ENCODE assay signal across 14 mouse cellular contexts in genomic region chr11:98492959-98493358, GRCm38 (mm10). TPM values are rescaled to one million over a fixed set of nuclear protein-coding genes. Genes with fewer than 3 reads are reported as not detected.
DNase-seq lines count a peak whose midpoint lies in the region; ATAC-seq lines count a peak whose summit lies in the region.
"Had no signal": no experiment of that assay in that cellular context is flagged by ENCODE, and none has a peak within 500 bp of the region (broad histone marks: within the 10 kb centered on the region; RNA-seq: fewer than 3 reads in every experiment).

No protein-coding gene starts in this region.

- H3K9me3 ChIP-seq in intestine, embryonic 15.5 days, result no peaks in the 10 kb centered on the region
- H3K9me3 ChIP-seq: embryonic facial prominence, embryonic 13.5 days; hindbrain, embryonic 15.5 days; liver, embryonic 15.5 days; midbrain, embryonic 12.5 days; stomach, embryonic 15.5 days had no signal

- peak; percentile 47 for ATAC-seq in monocyte, adult 5-6 weeks (replicated peaks; ENCODE audit: insufficient number of reproducible peaks, low FRiP score, low TSS enrichment, poor library complexity, severe bottlenecking)
- ATAC-seq in intestine, embryonic 15.5 days, result no peak

- peak; percentile 44 to 59 for DNase-seq in spleen, adult 18-20 months
- no peak for DNase-seq in spleen, adult 12 weeks (ENCODE audit: low spot score)
- DNase-seq in embryo, embryonic 10.5 days (ENCODE audit: low spot score), result peak; percentile 66
- peak; percentile 55 for DNase-seq in thymus, postnatal 4 days
- DNase-seq in urinary bladder, postnatal 14 days (ENCODE audit: low spot score), result no peak
- DNase-seq: adrenal gland, adult 8-10 months had no signal

- H3K27ac ChIP-seq in intestine, embryonic 15.5 days, result no peak overlapping the region
- H3K27ac ChIP-seq: embryonic facial prominence, embryonic 13.5 days; hindbrain, embryonic 15.5 days; liver, embryonic 15.5 days; midbrain, embryonic 12.5 days; stomach, embryonic 15.5 days had no signal

- no peak overlapping the region for H3K4me2 ChIP-seq in intestine, embryonic 15.5 days (replicated peaks)
- H3K4me2 ChIP-seq: embryonic facial prominence, embryonic 13.5 days; hindbrain, embryonic 15.5 days; liver, embryonic 15.5 days; midbrain, embryonic 12.5 days; stomach, embryonic 15.5 days had no signal

- no peaks in the 10 kb centered on the region for H3K4me1 ChIP-seq in intestine, embryonic 15.5 days (replicated peaks)
- H3K4me1 ChIP-seq: liver, embryonic 15.5 days; stomach, embryonic 15.5 days had no signal

- H3K4me3 ChIP-seq in intestine, embryonic 15.5 days (replicated peaks), result no peak overlapping the region
- H3K4me3 ChIP-seq: embryonic facial prominence, embryonic 13.5 days; hindbrain, embryonic 15.5 days; liver, embryonic 15.5 days; midbrain, embryonic 12.5 days; stomach, embryonic 15.5 days had no signal

- no peaks in the 10 kb centered on the region for H3K36me3 ChIP-seq in intestine, embryonic 15.5 days
- H3K36me3 ChIP-seq: embryonic facial prominence, embryonic 13.5 days; hindbrain, embryonic 15.5 days; liver, embryonic 15.5 days; midbrain, embryonic 12.5 days; stomach, embryonic 15.5 days had no signal

- H3K9ac ChIP-seq in intestine, embryonic 15.5 days, result no peak overlapping the region
- H3K9ac ChIP-seq: embryonic facial prominence, embryonic 13.5 days; hindbrain, embryonic 15.5 days; liver, embryonic 15.5 days; midbrain, embryonic 12.5 days; stomach, embryonic 15.5 days had no signal

- no peaks in the 10 kb centered on the region for H3K27me3 ChIP-seq in intestine, embryonic 15.5 days (replicated peaks)
- H3K27me3 ChIP-seq: hindbrain, embryonic 15.5 days; stomach, embryonic 15.5 days had no signal

- WGBS in intestine, embryonic 15.5 days, result 25% methylated on average over 7 of the region's 7 CpGs

RNA-seq across cellular contexts. Expression of gene Grb7, which starts 46.8 kb away (rescaled TPM):
- 0.76 TPM in 1 of 3 replicates, not detected in the others for total RNA-seq in monocyte, adult 5-6 weeks (2017)
- 71.0 and 73.7 TPM in 2 replicates for polyA plus RNA-seq in intestine, embryonic 15.5 days (2015; fragmentation: Nextera tagmentation; extraction: Ambion mirVana)

RNA-seq across cellular contexts. Expression of gene Ikzf3, which starts 52.9 kb away (rescaled TPM):
- total RNA-seq in monocyte, adult 5-6 weeks (2017), result 82.2 to 248 TPM (median 102 TPM) in 3 replicates
- polyA plus RNA-seq in intestine, embryonic 15.5 days (2015; fragmentation: Nextera tagmentation; extraction: Ambion mirVana), result 0.21 and 0.24 TPM in 2 replicates
- polyA plus RNA-seq: hindbrain, embryonic 15.5 days had no signal

RNA-seq across cellular contexts. Expression of gene Mien1, which starts 54.2 kb away (rescaled TPM):
- total RNA-seq in monocyte, adult 5-6 weeks (2017), result 37.7 to 75.9 TPM (median 57.5 TPM) in 3 replicates
- polyA plus RNA-seq in intestine, embryonic 15.5 days (2015; fragmentation: Nextera tagmentation; extraction: Ambion mirVana), result 202 and 212 TPM in 2 replicates

RNA-seq across cellular contexts. Expression of gene Zpbp2, which starts 57.9 kb away (rescaled TPM):
- 1.0 to 3.5 TPM (median 2.2 TPM) in 3 replicates for total RNA-seq in monocyte, adult 5-6 weeks (2017)
- polyA plus RNA-seq in intestine, embryonic 15.5 days (2015; fragmentation: Nextera tagmentation; extraction: Ambion mirVana), result 0.53 and 0.60 TPM in 2 replicates
- total RNA-seq: heart, adult 8-10 months had no signal
- polyA plus RNA-seq: embryonic facial prominence, embryonic 13.5 days had no signal

Comparison
In these comparisons a context has a peak if more than half of its experiments do, and no peak if none do; other contexts are left out.
1. DNase-seq: peak in spleen, adult 18-20 months (2 of 2), embryo, embryonic 10.5 days (single experiment) and thymus, postnatal 4 days (single experiment); none in spleen, adult 12 weeks (single experiment) and urinary bladder, postnatal 14 days (single experiment).